Mouse (Mus musculus) B cell, adult 62 days (primary cell): ENCODE measurements around the gene 5730507C01Rik. TPM values are rescaled to one million over a fixed set of nuclear protein-coding genes. Genes with fewer than 3 reads are reported as not detected.

Source experiments
- total RNA-seq: library from RNA; stranded (reverse); gene quantifications from 4 replicates; pipeline ENCODE4 v1.2.4, GENCODE M21; 2023

5730507C01Rik gene
- total RNA-seq = 0.41 to 0.70 TPM (median 0.57 TPM) in 3 of 4 replicates, not detected in the other

GRCm38 (mm10) chr12:18514171-18514570, at the start of gene 5730507C01Rik:
TSS of gene 5730507C01Rik (plus strand) at chr12:18514510.

